Mouse (Mus musculus) splenic B cell, adult 2 months (primary cell): ENCODE results near the gene B3galnt1.
"Not testable (repeated sequence)": the region's sequence is repeated elsewhere in the genome, so short reads cannot be mapped to it uniquely, and the experiment has no call there.

ENCODE experiments used
- DNase-seq: peaks from one replicate; pipeline ENCODE4 v3.0.0-alpha.2; 2011; ENCODE audit warnings: low read depth, low spot score
- H3K27me3 ChIP-seq: 2 replicates; pipeline ENCODE4 v1.6.1; 2012; ENCODE audit warnings: mild to moderate bottlenecking, low read length, moderate library complexity, mixed read lengths; ENCODE audit not compliant: control insufficient read depth, poor library complexity, insufficient read depth, severe bottlenecking
- H3K36me3 ChIP-seq: 2 replicates; pipeline ENCODE4 v1.6.1; 2012; ENCODE audit warnings: mild to moderate bottlenecking, low read length, moderate library complexity, mixed read lengths; ENCODE audit not compliant: control insufficient read depth, poor library complexity, insufficient read depth, severe bottlenecking

Gene B3galnt1

DNA sequence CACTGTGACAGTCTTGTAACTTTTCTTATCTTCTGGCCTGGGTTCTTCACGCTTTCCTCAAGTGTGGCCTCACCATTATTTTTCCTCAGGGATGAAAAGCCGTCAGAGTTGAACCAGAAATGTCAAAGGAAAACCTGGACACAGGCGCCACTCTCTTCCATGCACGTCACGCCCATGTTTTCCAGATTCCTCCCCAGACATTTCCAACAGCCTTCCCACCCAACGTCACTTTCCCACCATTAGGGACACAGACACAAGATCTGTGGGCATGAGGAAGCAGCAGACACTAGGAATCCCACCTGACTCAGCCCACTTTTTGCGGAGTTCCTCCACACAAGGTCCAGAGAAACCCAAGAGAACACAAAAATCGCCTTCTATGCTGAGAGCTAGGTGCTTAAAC is 5.3 kb downstream of the B3galnt1 start:
- H3K36me3 ChIP-seq: no peaks in the 10 kb centered on the region
- H3K27me3 ChIP-seq: no peaks in the 10 kb centered on the region
- DNase-seq: no peak

DNA sequence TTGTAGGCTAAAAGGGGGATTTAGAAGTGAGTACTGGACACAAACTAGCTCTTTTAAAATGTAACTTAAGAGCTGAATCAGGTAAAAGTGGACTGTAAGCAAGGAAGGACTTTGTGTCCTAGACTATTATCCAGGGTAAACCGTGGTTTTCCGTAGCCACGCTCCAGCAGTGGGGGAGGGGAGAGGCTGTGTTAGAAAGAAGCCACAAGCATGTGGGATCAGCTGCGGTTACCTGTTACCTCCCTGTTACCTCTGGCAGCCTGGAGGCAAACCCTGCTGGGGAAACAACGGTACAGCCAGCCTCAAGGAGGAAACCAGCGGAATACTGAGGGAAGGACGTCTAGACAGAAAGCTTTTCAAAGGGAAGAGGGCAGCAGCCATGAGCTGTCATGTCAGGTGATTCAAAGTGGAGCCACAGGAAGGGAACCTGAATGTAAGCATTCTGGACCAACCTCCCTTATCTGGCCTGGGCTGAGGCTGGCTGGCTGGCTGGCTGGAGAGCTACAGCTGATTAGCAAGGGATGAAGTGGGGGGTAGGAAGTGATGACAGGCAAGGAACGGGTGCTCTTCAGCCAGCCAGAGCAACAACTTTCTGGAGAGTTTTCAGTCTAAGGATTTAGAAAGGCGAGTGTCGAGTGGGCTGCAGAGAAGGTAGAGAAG is 10.5 kb downstream of the B3galnt1 start:
- no peak for DNase-seq
- no peaks in the 10 kb centered on the region for H3K27me3 ChIP-seq
- no peaks in the 10 kb centered on the region for H3K36me3 ChIP-seq

DNA sequence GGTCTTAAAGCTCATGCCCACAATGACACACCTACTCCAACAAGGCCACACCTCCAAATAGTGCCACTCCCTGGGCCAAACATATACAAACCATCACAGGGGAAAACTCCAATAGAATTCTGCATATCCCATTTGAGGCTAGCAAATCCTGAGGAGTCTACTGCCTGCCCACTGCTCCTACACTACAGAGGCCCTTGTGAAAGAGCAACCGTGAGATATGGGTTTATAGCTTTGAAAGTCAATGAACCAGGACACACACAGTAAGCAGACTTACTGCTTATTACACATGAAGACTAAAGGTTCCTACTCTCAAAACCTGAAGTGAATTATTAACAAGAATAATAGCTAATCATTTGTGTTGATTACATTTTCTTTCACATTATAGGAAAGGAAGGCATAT is 15.0 kb downstream of the B3galnt1 start:
- no peaks in the 10 kb centered on the region for H3K36me3 ChIP-seq
- no peak for DNase-seq

GRCm38 (mm10) chr3:69578791-69579190 is 20.0 kb downstream of the B3galnt1 start:
- H3K27me3 ChIP-seq: no peaks in the 10 kb centered on the region
- no peaks in the 10 kb centered on the region for H3K36me3 ChIP-seq
- peak; percentile 7 for DNase-seq

More for the DNA sequence above, 15.0 kb downstream of the B3galnt1 start:
- no peaks in the 10 kb centered on the region for H3K27me3 ChIP-seq

GRCm38 (mm10) chr3:69576715-69577114 is 22.0 kb downstream of the B3galnt1 start:
- DNase-seq: no peak
- Histone ChIP-seq H3K27me3 (no peaks in the 10 kb centered on the region), H3K36me3 (no peaks in the 10 kb centered on the region)

DNA sequence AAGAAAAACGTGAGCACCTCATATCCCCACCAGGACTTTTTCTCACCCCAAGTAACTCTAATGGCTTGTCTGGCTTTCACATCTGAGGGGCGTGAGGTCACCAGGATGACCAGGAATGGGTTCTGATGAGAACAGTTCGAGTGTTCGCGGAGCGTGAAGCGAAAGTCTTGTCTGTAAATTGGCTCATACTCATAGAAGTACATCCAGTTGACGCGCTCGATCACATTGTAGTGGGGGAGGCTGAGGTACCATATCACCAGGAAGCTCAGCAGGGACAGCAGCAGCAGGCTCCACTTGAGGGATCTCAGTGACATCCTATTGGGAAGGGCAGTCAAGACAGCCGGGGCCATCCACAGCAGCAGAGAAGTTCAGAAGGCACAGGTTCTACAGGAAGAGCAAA is 23.2 kb downstream of the B3galnt1 start:
- no peaks in the 10 kb centered on the region for H3K36me3 ChIP-seq
- no peaks in the 10 kb centered on the region for H3K27me3 ChIP-seq
- no peak for DNase-seq

- Histone ChIP-seq H3K36me3 (no peaks in the 10 kb centered on the region), H3K27me3 (no peaks in the 10 kb centered on the region)
- DNase-seq: no peak
Observed at GRCm38 (mm10) chr3:69572561-69572960, 26.2 kb downstream of the B3galnt1 start.

GRCm38 (mm10) chr3:69565586-69565985 is 33.2 kb downstream of the B3galnt1 start:
- not testable (repeated sequence) for H3K36me3 ChIP-seq, DNase-seq, H3K27me3 ChIP-seq

- Histone ChIP-seq H3K27me3 (no peaks in the 10 kb centered on the region; the same call in 1 of the 2 replicates), H3K36me3 (no peaks in the 10 kb centered on the region)
- no peak for DNase-seq
Observed at GRCm38 (mm10) chr3:69563406-69563805, 35.4 kb downstream of the B3galnt1 start.

- Histone ChIP-seq H3K27me3 (no peaks in the 10 kb centered on the region), H3K36me3 (no peaks in the 10 kb centered on the region)
- no peak for DNase-seq
Observed at GRCm38 (mm10) chr3:69561686-69562085, 37.1 kb downstream of the B3galnt1 start.

DNA sequence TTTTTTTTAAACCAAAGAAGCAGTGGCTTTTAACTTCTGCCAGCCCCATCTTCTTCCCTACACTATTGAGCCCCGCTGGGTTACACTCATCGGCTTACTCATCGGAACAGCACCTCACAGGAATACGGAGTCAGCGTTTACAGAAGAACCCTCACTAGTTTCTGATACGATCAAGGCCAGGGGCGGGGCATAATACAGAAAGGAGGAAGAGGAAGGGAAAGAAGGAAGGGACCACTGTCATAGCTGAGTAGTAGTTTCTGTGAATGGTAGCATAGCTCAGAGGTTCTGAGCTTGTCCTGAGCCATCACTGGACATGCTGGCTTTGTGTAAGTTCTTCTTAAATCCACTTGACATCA is 38.8 kb downstream of the B3galnt1 start:
- peak; percentile 19 for DNase-seq
- Histone ChIP-seq H3K27me3 (no peaks in the 10 kb centered on the region), H3K36me3 (no peaks in the 10 kb centered on the region)

GRCm38 (mm10) chr3:69559316-69559974 is 39.3 kb downstream of the B3galnt1 start:
- Histone ChIP-seq H3K36me3 (no peaks in the 10 kb centered on the region), H3K27me3 (no peaks in the 10 kb centered on the region)
- DNase-seq: no peak

DNA sequence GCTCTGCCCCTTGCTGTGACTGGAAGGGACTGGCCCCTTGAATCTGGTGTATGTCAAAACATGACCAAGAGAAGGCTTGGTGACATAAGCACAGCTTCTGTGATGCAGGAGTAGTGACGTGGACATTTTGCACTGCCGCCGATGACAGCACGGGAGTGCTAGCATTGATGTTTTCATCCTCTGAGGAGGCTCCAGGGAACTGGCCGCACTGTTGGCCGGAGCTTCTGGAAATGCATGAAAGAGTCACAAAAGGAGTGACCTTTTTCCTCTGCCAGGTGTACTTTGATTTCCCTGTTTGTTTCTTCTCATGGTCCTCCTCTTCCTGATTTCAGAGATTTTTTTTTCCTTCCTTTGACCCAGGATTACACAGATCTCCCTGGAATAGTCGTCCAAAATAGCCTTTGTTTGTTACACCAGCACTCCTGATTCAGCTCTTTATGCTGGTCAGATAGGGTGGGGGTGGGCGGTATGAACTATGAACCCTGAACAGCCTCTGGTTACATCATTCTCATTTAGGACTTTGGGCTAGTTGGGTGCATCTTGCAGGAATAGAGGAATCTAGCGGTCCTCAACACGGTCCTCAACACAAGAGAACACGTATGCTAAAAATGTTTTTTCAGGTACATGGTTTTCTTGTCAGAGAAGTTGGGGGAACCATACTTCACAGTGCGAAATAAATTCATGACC is 42.5 kb downstream of the B3galnt1 start:
- no peaks in the 10 kb centered on the region for H3K27me3 ChIP-seq
- DNase-seq: no peak

DNA sequence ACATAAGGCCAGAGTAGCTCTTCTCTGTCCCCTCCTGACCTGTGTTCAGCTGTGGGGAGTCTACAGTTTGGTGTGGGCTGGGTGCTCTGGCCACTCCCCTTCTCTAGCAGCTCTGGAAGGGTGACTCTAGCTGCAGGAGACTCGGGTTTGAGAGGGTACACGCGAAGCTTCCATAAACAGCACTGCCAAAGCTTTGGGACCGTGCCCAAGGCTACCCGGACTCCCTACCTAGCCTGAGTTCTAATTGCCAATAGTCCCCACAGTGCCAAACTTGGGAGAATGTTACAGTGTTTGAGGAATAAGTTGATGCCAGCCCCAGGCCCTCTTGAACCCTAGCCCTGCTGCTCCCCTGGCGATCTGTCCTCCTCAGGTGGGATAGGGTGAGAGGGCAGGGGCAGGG is 43.2 kb downstream of the B3galnt1 start:
- no peak for DNase-seq
- Histone ChIP-seq H3K27me3 (no peaks in the 10 kb centered on the region), H3K36me3 (no peaks in the 10 kb centered on the region; the same call in 1 of the 2 replicates)

More for the DNA sequence above, 42.5 kb downstream of the B3galnt1 start:
- H3K36me3 ChIP-seq: no peaks in the 10 kb centered on the region; the same call in 1 of the 2 replicates

GRCm38 (mm10) chr3:69549602-69550001 is 49.2 kb downstream of the B3galnt1 start:
- H3K27me3 ChIP-seq: no peaks in the 10 kb centered on the region
- H3K36me3 ChIP-seq: no peaks in the 10 kb centered on the region; the same call in 1 of the 2 replicates
- no peak for DNase-seq
